Mouse (Mus musculus) E14TG2a.4 (cell line): ENCODE measurements around the gene Foxo3.

Experiments used
- CTCF ChIP-seq: conservative IDR thresholded peaks from 2 replicates; pipeline ENCODE4 v1.5.1; 2014; ENCODE audit warnings: low read length
- POU5F1 ChIP-seq: IDR thresholded peaks from 2 replicates; pipeline ENCODE4 v1.6.1; 2014; ENCODE audit warnings: low read length, borderline replicate concordance

DNA sequence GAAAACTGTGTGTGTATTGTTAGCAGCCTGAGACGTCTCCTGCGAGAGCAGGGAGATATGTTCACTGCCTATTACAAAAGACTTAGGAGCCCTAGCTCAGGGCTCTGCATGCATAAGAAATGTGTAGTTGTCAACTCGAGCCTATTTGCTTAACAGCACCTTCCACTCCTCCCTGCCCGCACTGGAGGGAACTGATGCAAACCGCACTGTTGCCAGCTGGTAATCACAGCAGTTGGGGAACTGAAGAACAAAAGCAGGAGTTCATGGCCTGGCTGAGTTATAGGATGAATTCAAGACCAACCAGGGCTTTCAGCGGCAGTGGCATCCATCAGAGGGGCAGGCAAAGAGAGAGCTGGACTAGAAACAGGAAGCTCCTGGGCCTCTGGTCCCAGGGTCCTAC, 66.7 kb downstream of the Foxo3 start:
- no peak for TF ChIP-seq CTCF
- no peak for TF ChIP-seq POU5F1
